Mouse (Mus musculus) liver, embryonic 14.5 days (tissue): ENCODE measurements around the gene Smap2. TPM values are rescaled to one million over a fixed set of nuclear protein-coding genes. Genes with fewer than 3 reads are reported as not detected.

Experiments
- ATAC-seq: fragments of 200-750 bp; cut with Nextera tagmentation; 2 replicates; pipeline ENCODE4 v1.8.0; 2017; ENCODE audit warnings: moderate number of reproducible peaks, mild to moderate bottlenecking, moderate library complexity; ENCODE audit not compliant: insufficient read depth
- DNase-seq, 3 experiments: peaks; one replicate each; pipeline ENCODE4 v3.0.0-alpha.2; 2012 to 2013; ENCODE audit warnings: low read depth in 3 of 3, low spot score in 3 of 3
- H3K27ac ChIP-seq: fragments of 300-500 bp; sonication (generic); 2 replicates; pipeline ENCODE4 v1.5.1; 2014; ENCODE audit warnings: moderate library complexity, mild to moderate bottlenecking, control low read depth, inconsistent platforms
- H3K27me3 ChIP-seq: fragments of 300-500 bp; sonication (generic); 2 replicates; pipeline ENCODE4 v1.6.1; 2014; ENCODE audit warnings: mild to moderate bottlenecking, low read length, moderate library complexity; ENCODE audit not compliant: control insufficient read depth, insufficient read depth
- H3K36me3 ChIP-seq: fragments of 300-500 bp; sonication (generic); replicated peaks from 2 replicates; pipeline ENCODE4 v1.6.1; 2014; ENCODE audit warnings: low read depth; ENCODE audit not compliant: control insufficient read depth, insufficient read depth
- H3K4me1 ChIP-seq, 2 experiments: fragments of 200-500 bp in 1 of 2; fragments of 300-500 bp in 1 of 2; sonication (generic) in 1 of 2; replicated peaks; 2 replicates each; pipeline ENCODE4 v1.6.1; 2012 to 2014; ENCODE audit warnings: antibody characterized with exemption in 1 of 2, inconsistent platforms in 1 of 2, low read length in 1 of 2; ENCODE audit not compliant: control insufficient read depth in 2 of 2, insufficient read depth in 2 of 2
- H3K4me2 ChIP-seq: fragments of 300-500 bp; sonication (generic); 2 replicates; pipeline ENCODE4 v1.6.1; 2014; ENCODE audit warnings: low read depth, mild to moderate bottlenecking, control low read depth, moderate library complexity
- H3K4me3 ChIP-seq, 2 experiments: fragments of 200-500 bp in 1 of 2; fragments of 300-500 bp in 1 of 2; sonication (generic) in 1 of 2; 2 replicates each; pipeline ENCODE4 v1.5.1; 2012 to 2014; ENCODE audit warnings: low read depth in 2 of 2, low read length in 2 of 2, mild to moderate bottlenecking in 2 of 2, control low read depth in 1 of 2, inconsistent platforms in 1 of 2, moderate library complexity in 1 of 2; ENCODE audit not compliant: insufficient read depth in 1 of 2
- H3K9ac ChIP-seq: fragments of 300-500 bp; sonication (generic); replicated peaks from 2 replicates; pipeline ENCODE4 v1.6.1; 2014; ENCODE audit warnings: mild to moderate bottlenecking, control low read depth, moderate library complexity
- H3K9me3 ChIP-seq: fragments of 300-500 bp; sonication (generic); 2 replicates; pipeline ENCODE4 v1.6.1; 2016; ENCODE audit warnings: low read length, mixed read lengths; ENCODE audit not compliant: control insufficient read depth
- CTCF ChIP-seq: IDR thresholded peaks from 2 replicates; pipeline ENCODE4 v1.5.1; 2016; ENCODE audit warnings: antibody characterized with exemption, low read depth, control low read depth
- EP300 ChIP-seq: IDR thresholded peaks from 2 replicates; pipeline ENCODE4 v1.6.1; 2016; ENCODE audit warnings: antibody characterized with exemption, low read depth
- WGBS: fragments of 180-500 bp; shearing (Covaris S2); extraction: QIAGEN DNeasy Blood & Tissue Kit; methylation state at CpG from one replicate; pipeline ENCODE4 v1.1.7; 2014; ENCODE audit not compliant: insufficient replicate concordance; 5-methylcytosine and 5-hydroxymethylcytosine counted together
- polyA plus RNA-seq, 2 experiments: library from polyadenylated mRNA; depleted of rRNA in 1 of 2; stranded (reverse) in 1 of 2; unstranded in 1 of 2; fragments of >200 nt; fragmentation: Nextera tagmentation in 1 of 2; extraction: Ambion mirVana in 1 of 2; gene quantifications; 2 replicates each; pipeline versions ENCODE4 v1.2.1 to v1.2.3; 2012 to 2014

Smap2 gene
- polyA plus RNA-seq, 2 experiments: 17.0 to 19.6 TPM

DNA sequence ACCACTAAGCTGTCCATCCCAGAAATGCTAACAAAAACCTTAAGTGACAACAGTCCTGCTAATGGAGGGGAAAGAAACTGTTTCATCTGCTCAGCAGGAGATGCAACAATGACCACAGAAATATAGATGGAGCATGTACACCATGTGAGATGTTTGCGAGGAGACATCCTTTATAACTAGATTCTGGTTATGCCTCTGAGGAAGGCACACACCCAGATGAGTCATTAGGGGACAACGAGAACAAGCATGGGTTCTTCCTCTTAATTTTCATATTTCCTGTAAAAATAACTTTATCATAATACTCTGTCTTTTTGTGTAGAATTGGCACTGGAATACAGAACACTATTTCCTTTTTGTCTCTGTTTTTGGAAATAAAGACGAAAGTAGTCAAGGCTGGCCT lies 38.8 kb downstream of the Smap2 start:
- no peak for DNase-seq
- H3K27ac ChIP-seq: no peak overlapping the region
- no peak overlapping the region for H3K9ac ChIP-seq
- TF ChIP-seq EP300: no peak
- TF ChIP-seq CTCF: no peak
- H3K36me3 ChIP-seq: peaks cover 28% of the 10 kb centered on the region
- no peaks in the 10 kb centered on the region for H3K9me3 ChIP-seq
- no peak for ATAC-seq
- H3K4me2 ChIP-seq: no peak overlapping the region
- peaks cover 0 to 10% of the 10 kb centered on the region in 2 experiments; a peak in 2 of 4 replicates for H3K4me1 ChIP-seq
- 73% methylated on average over 3 of the region's 3 CpGs for WGBS
- no peaks in the 10 kb centered on the region for H3K27me3 ChIP-seq
- H3K4me3 ChIP-seq: no peak overlapping the region

DNA sequence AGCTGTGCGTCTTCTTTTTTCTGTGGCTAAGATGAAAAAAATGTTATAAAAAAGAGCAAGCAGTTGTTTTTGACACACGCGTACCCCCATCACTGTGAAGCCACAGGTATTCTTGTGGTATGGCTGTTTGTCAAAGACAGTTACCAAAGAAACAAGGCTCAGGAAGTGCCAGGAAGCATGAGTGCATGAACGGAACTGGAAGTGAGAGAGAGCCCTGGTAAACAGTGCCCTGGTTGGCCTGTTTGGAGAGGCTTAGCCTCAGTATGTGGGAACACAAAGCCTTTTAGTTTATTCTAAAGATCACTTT lies 41.7 kb downstream of the Smap2 start:
- WGBS: 75% methylated on average over 4 of the region's 4 CpGs
- H3K4me2 ChIP-seq: no peak overlapping the region
- no peaks in the 10 kb centered on the region for H3K9me3 ChIP-seq
- no peaks in the 10 kb centered on the region for H3K27me3 ChIP-seq
- no peak for ATAC-seq
- no peak for DNase-seq
- TF ChIP-seq CTCF (no peak), EP300 (no peak)
- peaks cover 43% of the 10 kb centered on the region for H3K36me3 ChIP-seq
- H3K4me1 ChIP-seq: peaks cover 0 to 10% of the 10 kb centered on the region in 2 experiments; a peak in 2 of 4 replicates
- peak overlapping the region; percentile 39 for H3K27ac ChIP-seq
- no peak overlapping the region for H3K4me3 ChIP-seq
- no peak overlapping the region for H3K9ac ChIP-seq

DNA sequence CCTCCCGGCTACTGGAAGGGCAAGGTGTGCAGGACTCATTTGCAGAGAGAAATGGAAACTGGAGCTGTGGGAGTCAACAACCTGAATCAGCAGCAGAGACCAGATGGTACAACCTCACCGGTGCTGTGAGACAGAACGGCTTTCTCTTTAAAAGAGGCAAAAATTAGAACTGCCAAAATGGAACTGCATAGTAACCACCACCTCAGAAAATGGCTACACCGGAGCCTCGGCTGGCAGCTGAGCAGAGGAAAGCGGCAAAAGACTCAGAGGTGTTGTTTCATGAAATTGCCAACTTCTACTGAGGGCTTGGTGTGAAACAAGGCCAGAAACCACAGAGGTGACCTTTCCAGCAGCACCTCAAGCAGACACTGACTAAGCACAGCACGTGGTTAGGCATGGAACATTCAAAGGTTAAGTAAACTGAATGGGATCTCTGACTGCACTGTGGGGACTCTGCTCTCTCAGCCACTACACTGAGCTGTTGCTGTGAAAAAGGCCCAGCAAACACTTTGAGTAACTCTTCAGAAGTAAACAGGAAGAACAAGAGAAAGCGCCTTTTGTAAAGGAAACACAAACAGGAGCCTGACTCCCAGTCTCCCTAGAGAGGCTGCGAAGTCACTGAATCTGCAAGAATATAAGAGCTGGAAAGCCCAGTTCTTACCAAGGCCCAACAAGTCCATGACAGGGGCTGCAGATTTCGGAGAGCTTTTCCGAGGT lies 42.2 kb downstream of the Smap2 start:
- Histone ChIP-seq H3K36me3 (peaks cover 45% of the 10 kb centered on the region), H3K4me1 (peaks cover 0 to 10% of the 10 kb centered on the region in 2 experiments; a peak in 2 of 4 replicates), H3K9ac (no peak overlapping the region), H3K4me2 (no peak overlapping the region), H3K9me3 (no peaks in the 10 kb centered on the region), H3K4me3 (no peak overlapping the region), H3K27ac (peak overlapping the region; percentile 39), H3K27me3 (no peaks in the 10 kb centered on the region)
- TF ChIP-seq EP300: no peak
- DNase-seq (no peak), ATAC-seq (peak; percentile 77)
- 72% methylated on average over 11 of the region's 11 CpGs for WGBS

DNA sequence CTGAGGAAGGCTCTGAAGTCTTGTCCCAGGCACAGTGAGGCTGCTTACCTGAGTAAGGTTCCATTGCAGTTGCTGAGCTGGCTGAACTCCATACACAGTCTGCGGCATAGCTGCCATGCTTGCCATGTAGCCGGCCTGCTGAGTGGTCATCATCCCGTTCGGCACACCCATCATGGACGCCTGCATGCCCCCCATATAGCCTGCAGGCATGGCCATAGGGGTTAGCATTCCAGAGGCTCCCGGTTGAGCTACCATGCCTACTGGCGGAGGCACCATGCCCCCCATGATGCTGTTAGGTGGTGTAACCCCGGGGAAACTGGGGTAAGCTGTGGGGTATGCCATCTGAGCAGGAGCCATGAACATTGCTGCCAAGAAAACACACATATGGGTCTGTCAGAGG lies 45.2 kb downstream of the Smap2 start:
- H3K9ac ChIP-seq: no peak overlapping the region
- H3K4me3 ChIP-seq: no peak overlapping the region
- no peak overlapping the region for H3K27ac ChIP-seq
- no peaks in the 10 kb centered on the region for H3K27me3 ChIP-seq
- DNase-seq (no peak), ATAC-seq (no peak)
- no peaks in the 10 kb centered on the region for H3K9me3 ChIP-seq
- TF ChIP-seq CTCF (no peak), EP300 (no peak)
- peaks cover 0 to 10% of the 10 kb centered on the region in 2 experiments; a peak in 2 of 4 replicates for H3K4me1 ChIP-seq
- H3K36me3 ChIP-seq: peaks cover 60% of the 10 kb centered on the region
- H3K4me2 ChIP-seq: no peak overlapping the region
- 87% methylated on average over 8 of the region's 8 CpGs for WGBS

DNA sequence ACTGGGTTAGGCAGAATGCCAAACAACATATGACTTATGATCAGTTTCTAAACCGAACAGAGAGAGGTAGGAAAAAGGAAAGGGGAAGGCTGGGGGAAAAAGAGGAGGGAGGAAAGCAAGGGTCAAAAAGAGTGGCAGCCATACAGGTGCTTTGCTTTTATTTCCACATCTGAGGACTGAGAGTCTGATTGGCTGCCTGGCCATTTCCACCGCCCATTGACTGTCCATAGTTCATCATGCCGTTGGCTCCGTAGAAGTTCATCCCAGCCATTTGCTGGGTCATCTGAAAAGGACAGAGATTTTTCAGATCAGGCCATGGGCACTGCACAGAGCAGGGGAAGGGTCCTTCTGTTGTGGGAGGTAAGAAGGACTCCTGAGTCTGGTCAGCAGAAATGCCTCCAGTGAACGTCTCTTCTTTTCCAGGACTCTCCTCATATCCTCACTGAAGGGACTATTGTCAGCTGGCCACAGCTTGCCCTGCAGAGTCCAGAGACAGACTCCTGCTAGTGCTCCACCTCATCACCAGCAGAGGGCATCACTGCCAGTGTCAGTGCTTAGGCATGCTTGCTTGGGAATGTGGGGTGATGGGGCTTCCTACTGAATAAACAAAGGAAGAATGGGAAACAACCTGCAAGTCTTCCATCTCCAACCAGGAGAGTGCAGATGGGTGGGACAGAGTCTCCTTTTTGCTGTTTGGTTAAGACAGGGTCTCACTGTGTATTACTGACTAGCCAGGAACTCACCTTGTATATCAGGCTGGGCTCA lies 47.5 kb downstream of the Smap2 start:
- Histone ChIP-seq H3K4me3 (no peak overlapping the region), H3K4me1 (peaks cover 0 to 5% of the 10 kb centered on the region in 2 experiments; a peak in 2 of 4 replicates), H3K4me2 (no peak overlapping the region), H3K27ac (no peak overlapping the region), H3K9ac (no peak overlapping the region), H3K27me3 (no peaks in the 10 kb centered on the region), H3K9me3 (no peaks in the 10 kb centered on the region), H3K36me3 (peaks cover 53% of the 10 kb centered on the region)
- no peak for DNase-seq
- 81% methylated on average over 5 of the region's 5 CpGs for WGBS
- ATAC-seq: no peak; the same call in 1 of the 2 replicates
- TF ChIP-seq CTCF: peak; percentile 76
- TF ChIP-seq EP300: no peak
